Mouse (Mus musculus) megakaryocyte, embryonic 14.5 days (primary cell): ENCODE measurements around the gene Zfp148.

Experiments
- FLI1 ChIP-seq: IDR thresholded peaks from 2 replicates; pipeline ENCODE4 v1.6.1; 2012; ENCODE audit warnings: low read length, inconsistent platforms, mixed read lengths
- GATA1 ChIP-seq: IDR thresholded peaks from 3 replicates; pipeline ENCODE4 v1.6.1; 2012; ENCODE audit warnings: mixed read lengths, low read length, inconsistent platforms, borderline replicate concordance

GRCm38 (mm10) chr16:33454306-33454705 is 73.7 kb downstream of the Zfp148 start:
- TF ChIP-seq GATA1: no peak
- no peak for TF ChIP-seq FLI1
